In genomic region chr1:75000496-75000895, GRCm38 (mm10) we compare ENCODE assay signal across 8 mouse cellular contexts. TPM values are rescaled to one million over a fixed set of nuclear protein-coding genes. Genes with fewer than 3 reads are reported as not detected.
A peak's percentile ranks its signal among the peaks of the same experiment; 100 is the strongest.
DNase-seq lines count a peak whose midpoint lies in the region.

No protein-coding gene starts in this region.

- intact Hi-C loops in gastrocnemius, postnatal 36 days (cut with DNase I) = no loop called here

- H3K36me3 ChIP-seq in limb, embryonic 10.5 days = no peaks in the 10 kb centered on the region

- no peaks in the 10 kb centered on the region for H3K4me1 ChIP-seq in limb, embryonic 10.5 days

- no peak overlapping the region for H3K27ac ChIP-seq in limb, embryonic 10.5 days

- H3K27me3 ChIP-seq in limb, embryonic 10.5 days (ENCODE audit: low read depth, poor library complexity, severe bottlenecking) = no peaks in the 10 kb centered on the region

- DNase-seq in gastrocnemius, adult 18-20 months (ENCODE audit: low spot score) = peak; percentile 19
- DNase-seq in gastrocnemius, postnatal 36 days = no peak
- DNase-seq in right cerebral cortex, adult 2 months (ENCODE audit: low spot score in 2 of 2) = peak; percentile 13 to 37
- DNase-seq in right cerebral cortex, postnatal 10 days (ENCODE audit: low spot score in 2 of 2) = no peak
- peak; percentile 69 for DNase-seq in brain, adult 2 months (ENCODE audit: low read depth, low spot score)
- peak; percentile 42 for DNase-seq in gastrocnemius, postnatal 10 days
- peak; percentile 69 for DNase-seq in limb, embryonic 10.5 days (ENCODE audit: low spot score)
- peak; percentile 20 to 59 for DNase-seq in spleen, postnatal 10 days (ENCODE audit: low spot score in 2 of 2)

- no peaks in the 10 kb centered on the region for H3K9me3 ChIP-seq in limb, embryonic 10.5 days (replicated peaks)

- H3K4me3 ChIP-seq in limb, embryonic 10.5 days = no peak overlapping the region

- WGBS in limb, embryonic 10.5 days = 0% methylated on average over 1 of the region's 1 CpGs

RNA-seq across cellular contexts. Expression of gene Ihh, which starts 49.0 kb away (rescaled TPM):
- total RNA-seq in gastrocnemius, adult 18-20 months (2021) = under 1 TPM; 0.16 to 0.26 TPM
- total RNA-seq in gastrocnemius, postnatal 36 days (2021) = under 1 TPM; 0.12 to 0.20 TPM
- total RNA-seq in gastrocnemius, postnatal 10 days (2021) = under 1 TPM; 0.16 to 0.23 TPM
- polyA plus RNA-seq in limb, embryonic 10.5 days (2016; fragmentation: Nextera tagmentation; extraction: Ambion mirVana) = 0.08 and 0.11 TPM in 2 replicates

Comparison
In these comparisons a context has a peak if more than half of its experiments do, and no peak if none do; other contexts are left out.
1. DNase-seq: peak in gastrocnemius, adult 18-20 months (single experiment), right cerebral cortex, adult 2 months (2 of 2), brain, adult 2 months (single experiment), gastrocnemius, postnatal 10 days (single experiment), limb, embryonic 10.5 days (single experiment) and spleen, postnatal 10 days (2 of 2); none in gastrocnemius, postnatal 36 days (0 of 2) and right cerebral cortex, postnatal 10 days (0 of 2).